Mouse (Mus musculus): Measurements from ENCODE around the gene Kcnq2. TPM values are rescaled to one million over a fixed set of nuclear protein-coding genes. Genes with fewer than 3 reads are reported as not detected.

Kcnq2 gene
- polyA plus RNA-seq, 1 experiment from 2014 or later = 0.51 TPM

DNA sequence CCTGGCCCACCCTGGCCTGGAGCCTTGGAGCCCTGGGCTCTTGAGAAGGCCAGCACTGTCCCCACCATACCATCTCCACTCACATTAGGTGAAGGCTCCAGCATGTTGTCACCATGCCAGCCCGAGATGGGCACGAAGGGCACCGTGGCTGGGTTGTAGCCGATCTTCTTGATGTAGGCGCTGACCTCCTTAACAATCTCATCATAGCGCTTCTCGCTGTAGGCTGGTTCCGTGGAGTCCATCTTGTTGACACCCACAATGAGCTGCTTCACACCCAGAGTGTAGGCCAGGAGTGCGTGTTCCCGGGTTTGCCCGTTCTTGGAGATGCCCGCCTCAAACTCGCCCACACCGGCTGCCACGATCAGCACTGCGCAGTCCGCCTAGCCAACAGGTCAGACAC lies 17.6 kb upstream of the Kcnq2 start:
- Histone ChIP-seq H3K9me3 (ENCODE audit: control insufficient read depth) (no peaks in the 10 kb centered on the region), H3K4me1 (replicated peaks; ENCODE audit: control insufficient read depth, insufficient read depth, low read length) (no peaks in the 10 kb centered on the region), H3K27ac (ENCODE audit: low read depth, low read length) (no peak overlapping the region), H3K9ac (ENCODE audit: low read depth, low read length) (no peak overlapping the region), H3K27me3 (replicated peaks; ENCODE audit: control insufficient read depth, insufficient read depth, low read length) (peaks cover 27% of the 10 kb centered on the region), H3K36me3 (ENCODE audit: control insufficient read depth, insufficient read depth) (no peaks in the 10 kb centered on the region), H3K4me3 (ENCODE audit: low read depth, low read length) (no peak overlapping the region), H3K4me2 (replicated peaks; ENCODE audit: low read depth) (no peak overlapping the region)
- no peak for TF ChIP-seq CTCF (IDR thresholded peaks at IDR 0.05; ENCODE audit: low read depth)
- no peak for ATAC-seq
- 92% methylated on average over 17 of the region's 17 CpGs for WGBS

GRCm38 (mm10) chr2:181150281-181150680 lies 15.2 kb upstream of the Kcnq2 start:
- H3K4me3 ChIP-seq (ENCODE audit: low read depth, low read length) = no peak overlapping the region
- WGBS = 70% methylated on average over 6 of the region's 6 CpGs
- H3K9me3 ChIP-seq (ENCODE audit: control insufficient read depth) = no peaks in the 10 kb centered on the region
- no peak for ATAC-seq
- no peak for TF ChIP-seq CTCF (IDR thresholded peaks at IDR 0.05; ENCODE audit: low read depth)
- no peaks in the 10 kb centered on the region for H3K4me1 ChIP-seq (replicated peaks; ENCODE audit: control insufficient read depth, insufficient read depth, low read length)
- H3K27me3 ChIP-seq (replicated peaks; ENCODE audit: control insufficient read depth, insufficient read depth, low read length) = peaks cover 16% of the 10 kb centered on the region
- H3K27ac ChIP-seq (ENCODE audit: low read depth, low read length) = no peak overlapping the region
- H3K4me2 ChIP-seq (replicated peaks; ENCODE audit: low read depth) = no peak overlapping the region
- H3K36me3 ChIP-seq (ENCODE audit: control insufficient read depth, insufficient read depth) = no peaks in the 10 kb centered on the region
- H3K9ac ChIP-seq (ENCODE audit: low read depth, low read length) = no peak overlapping the region

GRCm38 (mm10) chr2:181148318-181148955 lies 13.3 kb upstream of the Kcnq2 start:
- Histone ChIP-seq H3K4me1 (replicated peaks; ENCODE audit: control insufficient read depth, insufficient read depth, low read length) (no peaks in the 10 kb centered on the region), H3K9me3 (ENCODE audit: control insufficient read depth) (no peaks in the 10 kb centered on the region), H3K4me2 (replicated peaks; ENCODE audit: low read depth) (peak overlapping the region; percentile 71), H3K36me3 (ENCODE audit: control insufficient read depth, insufficient read depth) (no peaks in the 10 kb centered on the region), H3K27ac (ENCODE audit: low read depth, low read length) (no peak overlapping the region), H3K9ac (ENCODE audit: low read depth, low read length) (no peak overlapping the region), H3K4me3 (ENCODE audit: low read depth, low read length) (peak overlapping the region; percentile 38), H3K27me3 (replicated peaks; ENCODE audit: control insufficient read depth, insufficient read depth, low read length) (peaks cover 16% of the 10 kb centered on the region)
- TF ChIP-seq CTCF (IDR thresholded peaks at IDR 0.05; ENCODE audit: low read depth) = no peak
- no peak for ATAC-seq
- WGBS = 13% methylated on average over 31 of the region's 31 CpGs

DNA sequence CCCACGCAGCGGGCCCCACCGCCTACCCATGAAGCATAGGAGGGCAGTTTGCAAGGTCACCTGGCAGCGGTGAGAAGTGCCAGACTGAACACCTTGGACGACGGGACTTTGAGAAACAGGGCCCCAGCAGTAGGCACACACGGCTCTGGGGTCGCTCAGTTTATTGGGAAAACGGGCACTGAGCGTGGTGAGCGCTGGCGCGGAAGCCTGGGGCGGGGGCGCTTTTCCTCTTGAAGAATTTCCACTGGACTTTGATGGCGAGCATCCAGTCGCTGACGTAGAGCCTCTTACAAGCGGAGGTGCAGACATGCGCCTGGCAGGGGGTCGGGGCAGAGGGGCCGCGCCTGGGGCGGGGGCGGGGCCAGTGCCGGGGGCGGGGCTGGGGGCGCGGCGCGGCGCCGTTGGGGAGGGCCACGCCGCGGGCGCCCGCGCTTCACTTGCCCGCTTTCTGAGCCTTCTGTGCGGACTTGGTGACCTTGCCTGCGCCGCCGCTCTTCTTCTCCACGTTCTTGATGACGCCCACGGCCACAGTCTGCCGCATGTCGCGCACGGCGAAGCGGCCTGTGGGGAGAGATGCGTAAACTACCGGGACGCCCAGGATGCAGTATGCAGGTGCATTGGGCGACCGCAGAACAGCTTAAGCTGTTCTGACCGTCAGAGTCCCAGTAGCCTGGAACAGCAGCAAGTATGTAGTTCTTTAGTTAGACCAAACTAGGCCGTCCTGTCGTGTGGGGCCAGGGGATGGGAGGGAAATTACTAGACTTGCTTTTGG lies 12.6 kb upstream of the Kcnq2 start:
- Histone ChIP-seq H3K36me3 (ENCODE audit: control insufficient read depth, insufficient read depth) (no peaks in the 10 kb centered on the region), H3K4me3 (ENCODE audit: low read depth, low read length) (peak overlapping the region; percentile 38), H3K27ac (ENCODE audit: low read depth, low read length) (no peak overlapping the region), H3K9me3 (ENCODE audit: control insufficient read depth) (no peaks in the 10 kb centered on the region), H3K4me2 (replicated peaks; ENCODE audit: low read depth) (peak overlapping the region; percentile 71), H3K27me3 (replicated peaks; ENCODE audit: control insufficient read depth, insufficient read depth, low read length) (peaks cover 16% of the 10 kb centered on the region), H3K9ac (ENCODE audit: low read depth, low read length) (no peak overlapping the region), H3K4me1 (replicated peaks; ENCODE audit: control insufficient read depth, insufficient read depth, low read length) (no peaks in the 10 kb centered on the region)
- 0 out of 2 replicates have a peak, but pooled peaks have one; percentile 28 for ATAC-seq
- TF ChIP-seq CTCF (IDR thresholded peaks at IDR 0.05; ENCODE audit: low read depth) = no peak
- WGBS = 2% methylated on average over 43 of the region's 61 CpGs

- H3K9ac ChIP-seq (ENCODE audit: low read depth, low read length) = no peak overlapping the region
- no peaks in the 10 kb centered on the region for H3K36me3 ChIP-seq (ENCODE audit: control insufficient read depth, insufficient read depth)
- H3K27me3 ChIP-seq (replicated peaks; ENCODE audit: control insufficient read depth, insufficient read depth, low read length) = peaks cover 16% of the 10 kb centered on the region
- H3K27ac ChIP-seq (ENCODE audit: low read depth, low read length) = no peak overlapping the region
- no peaks in the 10 kb centered on the region for H3K9me3 ChIP-seq (ENCODE audit: control insufficient read depth)
- no peak overlapping the region for H3K4me2 ChIP-seq (replicated peaks; ENCODE audit: low read depth)
- ATAC-seq = no peak
- no peak for TF ChIP-seq CTCF (IDR thresholded peaks at IDR 0.05; ENCODE audit: low read depth)
- WGBS = 57% methylated on average over 4 of the region's 4 CpGs
- no peak overlapping the region for H3K4me3 ChIP-seq (ENCODE audit: low read depth, low read length)
- H3K4me1 ChIP-seq (replicated peaks; ENCODE audit: control insufficient read depth, insufficient read depth, low read length) = no peaks in the 10 kb centered on the region
These were observed 12.0 kb upstream of the Kcnq2 start for GRCm38 (mm10) chr2:181146976-181147545.

DNA sequence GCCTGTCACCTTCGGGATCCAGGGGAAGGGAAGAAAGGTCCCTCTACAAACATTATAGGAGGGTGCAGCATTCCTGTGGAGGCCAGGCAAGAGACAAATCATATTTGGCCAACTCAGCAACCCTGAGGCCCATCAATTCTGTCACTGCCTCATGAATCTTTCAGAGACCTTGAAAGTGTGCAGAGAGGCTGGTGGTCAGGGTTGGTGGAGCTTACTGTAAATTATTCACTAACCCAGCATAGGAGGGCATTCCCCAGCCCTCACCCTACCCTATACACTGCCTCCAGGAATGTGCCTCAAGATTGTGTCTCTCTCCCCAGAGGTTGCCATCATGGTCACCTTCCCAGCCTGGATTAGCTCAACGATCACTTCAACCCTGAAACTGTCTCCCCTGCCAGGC lies 9.6 kb upstream of the Kcnq2 start:
- H3K36me3 ChIP-seq (ENCODE audit: control insufficient read depth, insufficient read depth) = no peaks in the 10 kb centered on the region
- H3K9ac ChIP-seq (ENCODE audit: low read depth, low read length) = no peak overlapping the region
- H3K4me1 ChIP-seq (replicated peaks; ENCODE audit: control insufficient read depth, insufficient read depth, low read length) = no peaks in the 10 kb centered on the region
- no peak for ATAC-seq
- H3K4me2 ChIP-seq (replicated peaks; ENCODE audit: low read depth) = no peak overlapping the region
- TF ChIP-seq CTCF (IDR thresholded peaks at IDR 0.05; ENCODE audit: low read depth) = no peak
- H3K27me3 ChIP-seq (replicated peaks; ENCODE audit: control insufficient read depth, insufficient read depth, low read length) = peaks cover 20% of the 10 kb centered on the region
- no peak overlapping the region for H3K27ac ChIP-seq (ENCODE audit: low read depth, low read length)
- H3K4me3 ChIP-seq (ENCODE audit: low read depth, low read length) = no peak overlapping the region
- WGBS = 73% methylated on average over 2 of the region's 2 CpGs
- H3K9me3 ChIP-seq (ENCODE audit: control insufficient read depth) = no peaks in the 10 kb centered on the region
